Mouse (Mus musculus): ENCODE data around the gene Olfr1381. TPM values are rescaled to one million over a fixed set of nuclear protein-coding genes. Genes with fewer than 3 reads are reported as not detected.

Gene Olfr1381
- polyA plus RNA-seq (2017; shearing (Covaris generic)): not detected

GRCm38 (mm10) chr11:49543149-49543548 lies at the start of gene Olfr1381:
Gene Olfr1381 (plus strand): TSS chr11:49543449.

GRCm38 (mm10) chr11:49519348-49519747 lies 23.9 kb upstream of the Olfr1381 start, which contains the start of gene Olfr1383:
Gene Olfr1383 (plus strand): TSS chr11:49519648.

GRCm38 (mm10) chr11:49527947-49528346 lies 15.3 kb upstream of the Olfr1381 start, which contains the start of gene Olfr1382:
Gene Olfr1382 (plus strand): TSS chr11:49528247.

GRCm38 (mm10) chr11:49556578-49556977 lies 13.3 kb downstream of the Olfr1381 start, which contains the start of gene Olfr1380:
Gene Olfr1380 (plus strand): TSS chr11:49556878.

Other genes starting within 250 kb of the Olfr1381 start
- not detected for gene Olfr10, start 238.7 kb upstream of the Olfr1381 start, polyA plus RNA-seq (2017; shearing (Covaris generic))
- gene Olfr1391, start 220.7 kb upstream of the Olfr1381 start, polyA plus RNA-seq (2017; shearing (Covaris generic)): not detected
- not detected for gene Olfr1390, start 208.3 kb upstream of the Olfr1381 start, polyA plus RNA-seq (2017; shearing (Covaris generic))
- not detected for gene Olfr1389, start 120.4 kb upstream of the Olfr1381 start, polyA plus RNA-seq (2017; shearing (Covaris generic))
- gene Olfr1388, start 106.8 kb upstream of the Olfr1381 start, polyA plus RNA-seq (2017; shearing (Covaris generic)): 0.15 TPM
- not detected for gene Olfr1387, start 88.1 kb upstream of the Olfr1381 start, polyA plus RNA-seq (2017; shearing (Covaris generic))
- gene Olfr1386, start 78.4 kb upstream of the Olfr1381 start, polyA plus RNA-seq (2017; shearing (Covaris generic)): not detected
- gene Olfr1385, start 54.4 kb upstream of the Olfr1381 start, polyA plus RNA-seq (2017; shearing (Covaris generic)): 0.20 TPM
- gene Olfr1384, start 36.7 kb upstream of the Olfr1381 start, polyA plus RNA-seq (2017; shearing (Covaris generic)): not detected
- not detected for gene Olfr1383, start 23.8 kb upstream of the Olfr1381 start, polyA plus RNA-seq (2017; shearing (Covaris generic))
- gene Olfr1382, start 15.2 kb upstream of the Olfr1381 start, polyA plus RNA-seq (2017; shearing (Covaris generic)): not detected
- not detected for gene Olfr1380, start 13.4 kb downstream of the Olfr1381 start, polyA plus RNA-seq (2017; shearing (Covaris generic))
- gene Flt4, start 65.8 kb downstream of the Olfr1381 start, polyA plus RNA-seq (2017; shearing (Covaris generic)): not detected
- gene Scgb3a1, start 120.2 kb downstream of the Olfr1381 start, polyA plus RNA-seq (2017; shearing (Covaris generic)): 0.61 TPM
- gene Cnot6, start 169.3 kb downstream of the Olfr1381 start, polyA plus RNA-seq (2017; shearing (Covaris generic)): 129 TPM